Mouse (Mus musculus) c-Kit-positive CD71-positive TER-119-positive erythroid progenitor cells, embryonic 14.5 days (primary cell): ENCODE results near the gene Ap1b1.
"Not testable (repeated sequence)": the region's sequence is repeated elsewhere in the genome, so short reads cannot be mapped to it uniquely, and the experiment has no call there.

Experiments used
- DNase-seq: peaks from one replicate; pipeline ENCODE4 v3.0.0-alpha.2; 2013; ENCODE audit warnings: low spot score

The Ap1b1 gene

GRCm38 (mm10) chr11:5062326-5062725 lies 75.7 kb downstream of the Ap1b1 start:
- no peak for DNase-seq

- DNase-seq = no peak
These were observed 76.4 kb downstream of the Ap1b1 start for GRCm38 (mm10) chr11:5062860-5063505.

GRCm38 (mm10) chr11:5063561-5064281 lies 77.1 kb downstream of the Ap1b1 start:
- DNase-seq = no peak

GRCm38 (mm10) chr11:5064282-5065055 lies 77.8 kb downstream of the Ap1b1 start:
- DNase-seq = no peak

GRCm38 (mm10) chr11:5065056-5065821 lies 78.6 kb downstream of the Ap1b1 start, which contains the start of gene Gas2l1:
Gene Gas2l1, minus strand, starts transcription at chr11:5065327.
- peak; percentile 77 for DNase-seq

- DNase-seq = no peak
These were observed 80.4 kb downstream of the Ap1b1 start for GRCm38 (mm10) chr11:5067063-5067462.

GRCm38 (mm10) chr11:5068126-5068971 lies 81.7 kb downstream of the Ap1b1 start:
- no peak for DNase-seq

- no peak for DNase-seq
These were observed 88.3 kb downstream of the Ap1b1 start for GRCm38 (mm10) chr11:5074882-5075281.

GRCm38 (mm10) chr11:5075760-5076159 lies 89.1 kb downstream of the Ap1b1 start:
- no peak for DNase-seq

GRCm38 (mm10) chr11:5076843-5077242 lies 90.2 kb downstream of the Ap1b1 start:
- not testable (repeated sequence) for DNase-seq

- DNase-seq = no peak
These were observed 102.5 kb downstream of the Ap1b1 start for GRCm38 (mm10) chr11:5089147-5089546.

- DNase-seq = no peak
These were observed 105.1 kb downstream of the Ap1b1 start for GRCm38 (mm10) chr11:5091706-5092105.
